Mouse (Mus musculus) liver, embryonic 11.5 days (tissue): ENCODE measurements around the gene Gm13697. TPM values are rescaled to one million over a fixed set of nuclear protein-coding genes. Genes with fewer than 3 reads are reported as not detected.

Source experiments
- ATAC-seq: fragments of 200-750 bp; cut with Nextera tagmentation; replicated peaks from 2 replicates; pipeline ENCODE4 v1.8.0; 2017; ENCODE audit warnings: moderate number of reproducible peaks, mild to moderate bottlenecking, moderate TSS enrichment, moderate library complexity; ENCODE audit not compliant: low FRiP score
- DNase-seq: peaks from one replicate; pipeline ENCODE4 v3.0.0-alpha.2; 2017; ENCODE audit warnings: low spot score
- H3K27ac ChIP-seq: fragments of 300-500 bp; sonication (generic); 2 replicates; pipeline ENCODE4 v1.5.1; 2014; ENCODE audit warnings: mild to moderate bottlenecking, low read depth, low read length, control low read depth
- H3K27me3 ChIP-seq: fragments of 300-500 bp; sonication (generic); replicated peaks from 2 replicates; pipeline ENCODE4 v1.6.1; 2014; ENCODE audit warnings: low read length, mixed read lengths; ENCODE audit not compliant: control insufficient read depth, insufficient read depth
- H3K36me3 ChIP-seq: fragments of 300-500 bp; sonication (generic); 2 replicates; pipeline ENCODE4 v1.6.1; 2014; ENCODE audit warnings: mild to moderate bottlenecking, low read length, moderate library complexity, mixed read lengths; ENCODE audit not compliant: control insufficient read depth, insufficient read depth
- H3K4me1 ChIP-seq: fragments of 300-500 bp; sonication (generic); replicated peaks from 2 replicates; pipeline ENCODE4 v1.6.1; 2014; ENCODE audit warnings: low read length, mixed read lengths; ENCODE audit not compliant: control insufficient read depth, insufficient read depth
- H3K4me2 ChIP-seq: fragments of 300-500 bp; sonication (generic); 2 replicates; pipeline ENCODE4 v1.6.1; 2014; ENCODE audit warnings: mild to moderate bottlenecking, control low read depth, moderate library complexity
- H3K4me3 ChIP-seq: fragments of 300-500 bp; sonication (generic); 2 replicates; pipeline ENCODE4 v1.5.1; 2014; ENCODE audit warnings: low read depth, low read length, control low read depth
- H3K9ac ChIP-seq: fragments of 300-500 bp; sonication (generic); 2 replicates; pipeline ENCODE4 v1.6.1; 2014; ENCODE audit warnings: low read depth, low read length, control low read depth
- H3K9me3 ChIP-seq: fragments of 300-500 bp; sonication (generic); 2 replicates; pipeline ENCODE4 v1.6.1; 2016; ENCODE audit warnings: low read length, inconsistent platforms, mixed read lengths; ENCODE audit not compliant: control insufficient read depth
- WGBS: fragments of 180-500 bp; shearing (Covaris S2); extraction: QIAGEN DNeasy Blood & Tissue Kit; methylation state at CpG from one replicate; pipeline ENCODE4 v1.1.7; 2014; 5-methylcytosine and 5-hydroxymethylcytosine counted together
- polyA plus RNA-seq: library from polyadenylated mRNA; unstranded; fragments of >200 nt; fragmentation: Nextera tagmentation; extraction: Ambion mirVana; gene quantifications from 2 replicates; pipeline ENCODE4 v1.2.1, GENCODE M21; 2014

Gene Gm13697
- polyA plus RNA-seq, 1 experiment from 2014 or later: not detected

DNA sequence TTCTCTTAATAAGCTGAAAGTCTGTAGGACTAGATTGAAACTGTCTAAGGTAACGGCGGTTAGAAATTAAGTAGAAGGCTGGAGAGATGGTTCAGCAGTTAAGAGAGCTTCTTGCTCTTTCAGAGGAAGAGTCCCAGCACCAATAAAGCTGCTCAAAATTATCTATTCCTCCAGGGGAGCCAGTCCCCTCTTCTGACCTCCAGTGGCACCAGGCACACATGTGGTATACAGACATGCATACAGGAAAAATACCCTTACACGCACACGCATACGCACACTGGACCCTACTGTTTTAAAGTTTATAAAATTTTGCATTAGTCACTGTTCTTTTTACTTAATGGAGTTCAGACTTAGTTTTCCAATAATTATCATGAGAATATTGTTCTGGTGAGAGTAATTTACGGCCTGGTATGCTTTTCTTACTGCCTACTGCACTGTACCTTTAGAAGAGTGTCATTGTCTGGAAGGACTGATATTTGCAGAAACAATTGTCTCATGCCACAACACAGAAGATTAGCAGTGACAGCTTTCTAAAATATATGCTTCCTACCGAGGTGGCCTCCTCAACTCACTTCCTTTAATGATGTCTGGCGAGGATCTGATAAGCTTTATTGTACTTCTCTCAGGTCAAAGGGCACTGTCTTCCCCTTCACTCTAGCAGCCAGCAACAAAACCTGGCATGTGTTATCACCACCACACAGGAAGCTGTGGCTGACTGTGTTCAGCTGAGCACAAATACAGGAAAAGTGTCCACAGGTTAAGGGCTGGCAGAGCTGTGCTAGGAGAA is 35.2 kb downstream of the Gm13697 start:
- H3K9me3 ChIP-seq: no peaks in the 10 kb centered on the region
- 40% methylated on average over 8 of the region's 8 CpGs for WGBS
- DNase-seq: no peak
- no peaks in the 10 kb centered on the region for H3K36me3 ChIP-seq
- H3K4me2 ChIP-seq: no peak overlapping the region
- H3K27me3 ChIP-seq: no peaks in the 10 kb centered on the region
- H3K27ac ChIP-seq: peak overlapping the region; percentile 3; the same call in 1 of the 2 replicates
- H3K9ac ChIP-seq: no peak overlapping the region
- no peak overlapping the region for H3K4me3 ChIP-seq
- peak; percentile 82 for ATAC-seq
- H3K4me1 ChIP-seq: 0 out of 2 replicates have a peak, but pooled peaks cover 2% of the 10 kb centered on the region

DNA sequence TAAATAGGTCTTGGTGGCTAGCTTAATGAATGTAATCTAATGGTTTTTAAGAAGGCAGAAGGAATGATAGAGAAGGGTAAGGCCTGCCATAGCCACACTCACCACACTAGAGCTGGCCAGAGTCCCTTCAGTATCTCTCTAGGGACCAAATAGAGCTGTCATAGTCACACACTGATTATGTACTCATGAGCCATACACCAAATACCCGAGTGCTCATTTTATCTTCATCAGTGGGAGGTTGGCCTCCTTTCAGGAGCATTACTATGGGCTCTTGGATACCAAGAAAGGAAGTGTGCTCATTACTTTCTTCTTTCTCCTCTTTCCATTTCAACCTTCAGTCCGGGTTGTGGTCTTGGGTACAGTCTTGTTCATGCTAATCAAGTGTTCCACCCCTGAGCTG is 37.4 kb downstream of the Gm13697 start:
- DNase-seq (no peak), ATAC-seq (no peak)
- H3K4me2 ChIP-seq: no peak overlapping the region
- no peak overlapping the region for H3K9ac ChIP-seq
- H3K36me3 ChIP-seq: no peaks in the 10 kb centered on the region
- H3K4me1 ChIP-seq: 0 out of 2 replicates have a peak, but pooled peaks cover 2% of the 10 kb centered on the region
- H3K27me3 ChIP-seq: no peaks in the 10 kb centered on the region
- no peaks in the 10 kb centered on the region for H3K9me3 ChIP-seq
- no peak overlapping the region for H3K4me3 ChIP-seq
- 59% methylated on average over 2 of the region's 2 CpGs for WGBS
- H3K27ac ChIP-seq: no peak overlapping the region

DNA sequence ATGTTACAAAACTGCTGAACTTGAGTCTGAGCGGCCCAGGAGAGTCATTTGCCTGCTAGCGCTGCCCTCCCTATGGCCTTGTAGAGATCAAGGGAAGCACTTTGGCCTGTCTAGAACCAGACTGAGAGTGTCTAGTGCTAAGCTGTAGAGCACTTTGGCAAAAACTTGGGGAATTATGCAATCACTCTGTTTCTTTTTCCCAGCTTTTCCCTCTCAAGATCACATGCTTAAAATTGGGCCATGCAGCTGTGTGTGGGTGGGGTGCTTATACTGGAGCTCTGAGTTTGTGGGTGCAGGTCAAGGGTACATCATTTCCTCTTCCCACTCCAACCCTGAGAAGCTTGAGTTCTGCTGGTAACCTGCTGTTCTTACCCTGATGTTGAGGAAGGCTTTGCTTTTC is 38.4 kb downstream of the Gm13697 start:
- Histone ChIP-seq H3K9ac (no peak overlapping the region), H3K9me3 (no peaks in the 10 kb centered on the region), H3K27ac (no peak overlapping the region), H3K4me3 (no peak overlapping the region), H3K36me3 (no peaks in the 10 kb centered on the region), H3K27me3 (no peaks in the 10 kb centered on the region), H3K4me1 (0 out of 2 replicates have a peak, but pooled peaks cover 2% of the 10 kb centered on the region), H3K4me2 (no peak overlapping the region)
- DNase-seq (no peak), ATAC-seq (no peak)
- 93% methylated on average over 2 of the region's 2 CpGs for WGBS

DNA sequence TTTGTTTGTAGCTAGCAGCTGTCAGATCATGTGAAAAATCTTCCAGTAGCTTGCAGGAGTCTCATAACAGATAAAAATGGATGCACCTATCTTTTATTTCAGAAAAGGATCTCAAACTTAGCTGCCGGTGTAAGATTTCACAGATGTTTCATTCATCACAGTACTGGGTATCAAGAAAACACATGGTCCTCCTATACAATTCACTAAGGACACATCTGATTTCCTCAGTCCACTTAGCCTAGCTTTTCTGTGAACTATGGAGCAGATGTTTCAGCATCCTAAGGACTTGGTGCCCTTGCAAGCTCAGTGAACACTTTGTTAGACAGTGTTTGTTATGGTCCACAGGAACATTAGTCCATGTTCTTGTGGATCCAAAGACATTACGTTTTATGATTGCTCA is 38.8 kb downstream of the Gm13697 start:
- no peak overlapping the region for H3K4me3 ChIP-seq
- no peaks in the 10 kb centered on the region for H3K27me3 ChIP-seq
- ATAC-seq: no peak
- no peak overlapping the region for H3K9ac ChIP-seq
- no peaks in the 10 kb centered on the region for H3K36me3 ChIP-seq
- H3K27ac ChIP-seq: no peak overlapping the region
- no peak for DNase-seq
- H3K9me3 ChIP-seq: no peaks in the 10 kb centered on the region
- WGBS: 88% methylated on average over 2 of the region's 2 CpGs
- H3K4me2 ChIP-seq: no peak overlapping the region
- 0 out of 2 replicates have a peak, but pooled peaks cover 2% of the 10 kb centered on the region for H3K4me1 ChIP-seq

DNA sequence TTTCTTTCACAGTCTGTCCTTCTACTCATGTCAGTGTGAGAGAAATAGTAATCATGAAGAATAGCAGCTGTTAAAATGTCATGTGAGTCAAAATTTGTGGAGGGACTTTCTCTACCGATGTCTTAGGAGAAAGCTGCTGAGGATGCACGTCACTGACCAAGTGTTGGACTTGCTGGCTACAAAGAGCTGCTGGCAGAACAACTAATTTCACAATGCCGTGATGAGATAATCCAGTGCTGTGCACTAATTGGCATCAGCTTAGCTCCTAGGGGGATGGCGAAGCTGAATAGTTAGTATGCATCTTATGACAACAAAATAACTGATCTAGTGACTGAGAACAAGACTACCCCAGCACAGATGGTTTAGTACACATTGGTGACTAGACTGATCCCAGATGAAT is 40.7 kb downstream of the Gm13697 start:
- no peaks in the 10 kb centered on the region for H3K27me3 ChIP-seq
- no peaks in the 10 kb centered on the region for H3K4me1 ChIP-seq
- H3K27ac ChIP-seq: no peak overlapping the region
- 82% methylated on average over 4 of the region's 4 CpGs for WGBS
- DNase-seq (no peak), ATAC-seq (no peak)
- H3K4me3 ChIP-seq: no peak overlapping the region
- H3K9ac ChIP-seq: no peak overlapping the region
- H3K36me3 ChIP-seq: no peaks in the 10 kb centered on the region
- no peak overlapping the region for H3K4me2 ChIP-seq
- H3K9me3 ChIP-seq: no peaks in the 10 kb centered on the region

DNA sequence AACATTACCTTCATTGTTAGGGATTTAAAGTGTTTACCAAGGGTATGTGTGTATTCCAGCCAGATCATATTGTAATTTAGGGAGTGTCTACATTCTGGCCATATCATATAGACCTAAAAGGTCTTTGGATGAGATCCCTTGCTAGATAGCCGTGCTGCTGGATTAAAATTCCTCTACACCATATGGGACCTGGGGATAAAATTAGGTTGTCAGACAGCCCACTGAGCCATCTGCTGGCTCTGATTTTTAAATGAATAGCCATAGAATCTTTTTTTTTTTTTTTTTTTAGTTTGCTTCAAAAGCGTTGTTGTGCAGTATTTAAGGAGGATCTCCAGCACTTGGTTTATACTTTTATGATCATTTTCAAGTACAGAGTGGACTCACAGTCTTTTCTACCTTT is 48.0 kb downstream of the Gm13697 start:
- no peaks in the 10 kb centered on the region for H3K9me3 ChIP-seq
- H3K4me2 ChIP-seq: no peak overlapping the region
- no peak overlapping the region for H3K4me3 ChIP-seq
- ATAC-seq (no peak), DNase-seq (no peak)
- H3K9ac ChIP-seq: no peak overlapping the region
- no peaks in the 10 kb centered on the region for H3K4me1 ChIP-seq
- no peak overlapping the region for H3K27ac ChIP-seq
- no peaks in the 10 kb centered on the region for H3K36me3 ChIP-seq
- no peaks in the 10 kb centered on the region for H3K27me3 ChIP-seq
- WGBS: 95% methylated on average over 2 of the region's 2 CpGs

DNA sequence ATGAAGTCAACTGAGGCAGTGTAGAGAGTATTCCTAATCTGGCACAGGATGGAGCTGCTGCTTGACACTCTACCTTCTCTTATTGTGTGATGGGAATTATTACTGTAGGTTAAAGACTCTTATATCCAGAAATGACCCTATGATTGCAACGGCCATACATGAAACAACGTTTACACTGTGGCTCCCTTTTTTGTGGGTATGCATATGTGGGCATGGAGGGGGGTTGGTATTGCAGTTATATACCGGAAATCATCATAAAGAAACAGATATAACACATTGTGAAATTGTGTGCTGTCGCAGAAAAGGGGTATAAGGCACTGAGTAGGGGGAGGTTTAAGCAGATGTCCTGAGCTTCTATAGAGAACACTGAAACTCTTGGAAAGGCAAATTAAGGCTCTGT is 51.5 kb downstream of the Gm13697 start:
- H3K36me3 ChIP-seq: no peaks in the 10 kb centered on the region
- H3K27me3 ChIP-seq: no peaks in the 10 kb centered on the region
- no peak overlapping the region for H3K4me3 ChIP-seq
- DNase-seq: no peak
- no peaks in the 10 kb centered on the region for H3K9me3 ChIP-seq
- H3K27ac ChIP-seq: no peak overlapping the region
- H3K4me1 ChIP-seq: no peaks in the 10 kb centered on the region
- 81% methylated on average over 4 of the region's 4 CpGs for WGBS
- no peak overlapping the region for H3K9ac ChIP-seq
- ATAC-seq: no peak
- no peak overlapping the region for H3K4me2 ChIP-seq
